Mouse (Mus musculus) heart, adult 18-20 months (tissue): ENCODE measurements around the gene Bend5. TPM values are rescaled to one million over a fixed set of nuclear protein-coding genes. Genes with fewer than 3 reads are reported as not detected.

ENCODE experiments used
- DNase-seq, 2 experiments: peaks; one replicate each; pipeline ENCODE4 v3.0.0; 2021 to 2022; ENCODE audit warnings: mixed read lengths in 1 of 2
- total RNA-seq, 2 experiments: library from RNA; stranded (reverse); gene quantifications; 2 replicates each; pipeline ENCODE4 v1.2.3; 2021

Bend5 gene
- total RNA-seq, 2 experiments from 2014 or later, result 5.7 to 7.3 TPM

DNA sequence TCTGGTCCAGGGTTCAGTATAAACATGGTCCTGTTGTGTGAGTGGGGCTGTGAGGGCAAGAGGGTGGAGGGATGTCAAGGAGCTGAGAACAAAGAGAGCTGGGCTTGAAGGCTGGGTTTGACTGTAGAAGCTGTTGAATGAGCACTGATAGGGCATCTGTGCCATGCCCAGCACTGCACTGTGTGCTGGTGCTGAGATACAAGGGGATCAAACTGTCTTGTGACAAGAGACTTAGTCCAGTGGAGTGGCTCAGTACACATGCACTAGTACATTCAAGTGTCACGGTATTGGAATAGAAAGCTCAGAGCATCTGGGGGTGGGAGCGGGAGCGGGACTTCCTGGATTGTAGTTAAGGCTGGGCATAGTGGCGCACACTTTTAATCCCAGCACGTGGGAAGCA is 71.4 kb downstream of the Bend5 start:
- no peak for DNase-seq

DNA sequence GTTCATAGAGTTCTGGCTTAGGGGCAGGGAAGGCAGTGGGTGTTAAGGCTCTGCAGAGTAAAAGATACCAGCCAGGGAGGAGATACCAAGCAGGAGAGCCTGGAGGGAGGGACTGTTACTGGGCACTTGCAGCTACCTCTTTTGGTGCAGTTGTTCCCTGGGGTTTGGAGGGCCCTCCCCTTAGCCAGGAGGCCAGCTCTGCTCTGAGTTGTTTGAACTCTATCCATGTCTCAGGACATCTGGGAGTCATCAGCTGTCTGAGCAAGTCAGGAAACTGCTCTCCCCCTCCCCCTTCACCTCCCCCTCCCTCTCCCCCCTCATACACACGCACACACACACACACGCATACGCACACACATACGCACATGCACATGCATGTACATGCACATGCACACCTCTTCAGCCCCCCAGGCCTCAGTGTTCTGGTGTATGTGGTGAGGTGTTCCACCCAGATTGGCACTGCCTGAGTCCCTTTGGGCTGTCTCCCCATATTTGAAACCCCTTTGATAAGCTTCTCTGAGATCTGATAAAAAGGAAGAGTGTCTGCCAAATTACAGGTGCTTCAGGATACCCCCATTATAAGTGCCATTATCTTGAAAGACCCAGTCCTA is 72.5 kb downstream of the Bend5 start:
- peak in 1 of 2 experiments; percentile 8 for DNase-seq

DNA sequence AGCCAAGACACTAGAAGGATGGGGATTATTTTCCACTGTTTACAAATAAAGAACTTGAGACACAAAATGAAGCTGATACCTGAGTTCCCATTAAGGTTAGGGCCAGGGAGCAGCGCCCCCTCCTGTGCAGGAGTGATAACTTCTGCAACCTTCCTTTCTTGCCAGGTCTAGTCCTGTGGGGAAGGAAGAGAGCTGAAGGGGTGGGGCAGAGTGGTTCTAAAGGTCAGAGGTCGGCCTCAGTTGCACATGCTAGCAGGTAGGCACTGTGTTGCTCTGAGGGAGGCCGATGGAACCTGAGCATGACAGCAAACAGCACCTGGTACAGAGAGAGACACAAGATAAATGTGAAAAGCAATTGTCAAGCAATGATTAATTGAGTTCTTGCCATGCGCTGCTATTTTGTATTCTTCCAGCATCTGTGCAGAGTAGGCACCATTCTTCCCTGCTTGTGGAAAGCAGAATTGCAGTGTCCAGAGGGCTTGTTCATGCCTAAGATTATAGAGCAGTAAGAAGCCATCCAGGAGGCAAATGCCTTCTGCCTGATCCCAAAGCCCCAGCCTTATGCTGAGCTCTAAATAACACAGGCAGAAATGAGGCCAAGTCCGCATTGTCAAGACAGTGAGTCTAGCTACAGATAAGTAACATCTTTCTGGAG is 79.1 kb downstream of the Bend5 start:
- peak in 1 of 2 experiments; percentile 13 for DNase-seq

DNA sequence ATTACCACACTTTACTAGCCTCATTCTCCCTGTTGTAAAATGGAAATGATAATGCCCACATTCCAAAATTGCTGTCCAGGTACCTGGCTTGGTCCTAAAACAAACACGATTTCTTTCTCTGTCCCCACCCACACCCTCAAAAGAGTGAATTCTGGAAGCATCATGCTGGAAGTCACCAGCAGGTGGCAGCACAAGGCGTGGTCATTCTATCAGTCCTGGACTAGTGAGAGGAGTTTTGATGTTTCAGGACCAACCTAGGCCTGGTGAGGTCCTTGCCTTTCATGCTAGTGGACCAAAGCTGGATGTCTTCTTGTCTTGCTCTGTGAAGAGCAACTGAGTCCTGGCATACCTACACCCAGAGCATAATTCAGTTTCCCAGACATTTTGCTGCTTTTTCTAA is 81.1 kb downstream of the Bend5 start:
- DNase-seq, result peak; percentile 56 to 87

DNA sequence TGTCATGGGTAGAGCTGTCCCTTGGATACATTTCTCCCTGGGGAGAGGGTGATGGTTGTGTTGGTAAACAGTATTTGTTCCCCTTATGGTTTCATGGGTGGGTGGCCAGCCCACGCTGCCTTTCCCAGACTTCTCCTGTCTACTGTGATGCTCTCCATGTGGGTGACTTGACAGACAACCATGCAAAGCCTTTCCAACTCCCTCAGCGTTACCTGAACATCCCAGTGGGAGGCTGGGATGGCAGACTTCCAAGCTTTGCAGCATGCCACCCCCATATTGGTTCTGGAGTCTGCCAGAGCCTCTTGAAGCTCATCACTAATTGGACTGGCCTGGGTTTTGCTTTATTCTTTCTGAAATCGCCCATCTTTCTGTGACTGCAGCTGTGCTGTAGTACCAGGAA is 83.9 kb downstream of the Bend5 start:
- DNase-seq, result no peak

DNA sequence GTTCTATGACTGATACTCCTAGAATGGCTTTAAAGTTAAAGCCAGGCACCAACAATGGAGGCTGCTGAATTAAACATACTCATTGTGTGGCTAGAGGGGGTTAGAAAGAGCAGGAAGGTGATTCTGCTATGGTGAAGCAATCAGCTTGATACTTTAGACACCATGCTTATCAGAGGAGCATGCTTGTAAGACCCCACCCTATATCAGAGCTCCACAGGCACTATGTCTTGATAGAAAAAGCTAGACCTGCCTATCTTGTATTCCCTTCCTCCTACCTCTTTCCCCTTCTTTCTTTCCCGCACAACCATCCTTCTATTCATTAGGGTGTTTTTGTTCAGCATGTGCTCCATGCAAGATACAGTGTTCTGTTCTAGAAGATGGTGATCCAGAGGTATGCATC is 86.6 kb downstream of the Bend5 start:
- DNase-seq, result no peak

DNA sequence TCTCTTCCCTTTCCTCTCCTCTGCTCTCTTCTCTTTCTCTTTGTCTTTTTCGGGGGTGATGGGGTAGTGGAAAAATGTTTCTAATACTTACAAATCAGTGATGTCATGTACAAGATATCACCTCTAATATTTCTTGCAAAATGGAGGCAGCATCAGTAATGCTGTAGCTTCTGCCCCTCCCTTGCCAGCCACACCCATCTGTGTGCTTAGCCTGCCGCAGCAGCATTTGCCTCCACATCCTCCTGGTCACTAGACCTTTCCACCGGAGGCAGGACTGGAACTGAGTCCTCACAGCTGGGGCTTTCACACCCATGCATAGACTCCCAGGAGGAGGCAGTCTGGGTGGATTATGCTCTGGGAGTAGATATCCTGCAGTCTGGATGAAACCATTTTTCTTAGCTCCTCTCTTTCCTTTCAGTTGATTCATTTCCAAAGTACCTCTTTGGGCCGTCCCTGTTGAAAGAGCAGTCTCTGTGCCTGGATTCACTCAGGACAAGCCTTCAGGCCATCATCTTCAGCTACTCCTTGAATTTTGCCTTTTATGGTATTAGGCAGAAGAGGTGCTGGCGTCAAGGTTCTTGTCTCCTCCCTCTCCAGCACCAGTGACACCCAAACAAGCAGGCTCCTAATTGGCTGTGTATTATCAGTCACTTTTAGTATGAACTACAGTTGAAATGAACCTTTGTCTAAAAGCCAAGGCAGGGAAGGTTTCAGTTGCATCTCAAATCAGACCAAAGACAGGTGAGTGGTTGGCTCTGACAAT is 88.3 kb downstream of the Bend5 start:
- no peak for DNase-seq

DNA sequence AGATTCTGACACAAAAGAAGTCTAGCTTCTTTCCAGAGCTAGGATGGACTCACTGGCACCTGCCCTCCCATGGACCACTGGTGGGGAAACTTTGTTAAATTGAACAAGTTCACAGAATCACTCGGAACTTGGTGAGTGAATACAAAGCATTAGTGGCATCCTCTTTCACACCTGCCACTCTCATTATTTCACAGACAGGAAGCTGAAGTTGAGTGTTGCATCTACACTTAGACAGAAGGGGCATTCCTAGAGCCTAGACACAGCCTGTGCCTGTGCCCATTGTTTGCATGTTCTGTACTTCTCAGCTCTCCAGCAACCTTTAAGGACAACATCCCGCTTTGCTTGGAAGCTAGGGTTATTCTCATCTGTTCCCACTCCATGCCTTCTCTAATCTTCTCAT is 90.1 kb downstream of the Bend5 start:
- no peak for DNase-seq
